Mouse (Mus musculus) v-Abl transformed pro-B cells (cell line): ENCODE data around the gene Mllt10.
"Not testable (repeated sequence)": the region's sequence is repeated elsewhere in the genome, so short reads cannot be mapped to it uniquely, and the experiment has no call there.

Experiments
- in situ Hi-C, 2 experiments: fragments of 400-800 bp; cut with MboI; formaldehyde crosslinking; loops; one replicate each; pipeline ENCODE4 v1.15.1; 2025; ENCODE audit not compliant: unreplicated experiment in 2 of 2

Gene Mllt10

GRCm38 (mm10) chr2:18060396-18060795 is 5.4 kb downstream of the Mllt10 start:
- in situ Hi-C loops = loop anchor here in 1 of 2 experiments (25.0 kb wide), 2 partner anchors 627 to 1577 kb away; partner anchors contain the start of genes Bmi1 and Spag6

GRCm38 (mm10) chr2:18063763-18064251 is 8.8 kb downstream of the Mllt10 start:
- in situ Hi-C loops = loop anchor here in 1 of 2 experiments (25.0 kb wide), 2 partner anchors 623 to 1573 kb away; partner anchors contain the start of genes Bmi1 and Spag6

GRCm38 (mm10) chr2:18064356-18064858 is 9.4 kb downstream of the Mllt10 start:
- in situ Hi-C loops = loop anchor here in 1 of 2 experiments (25.0 kb wide), 2 partner anchors 623 to 1573 kb away; partner anchors contain the start of genes Bmi1 and Spag6

GRCm38 (mm10) chr2:18064941-18065707 is 10.1 kb downstream of the Mllt10 start:
- in situ Hi-C loops = loop anchor here in 1 of 2 experiments (25.0 kb wide), 2 partner anchors 622 to 1572 kb away; partner anchors contain the start of genes Bmi1 and Spag6

- in situ Hi-C loops = loop anchor here in 1 of 2 experiments (25.0 kb wide), 2 partner anchors 622 to 1572 kb away; partner anchors contain the start of genes Bmi1 and Spag6
These were observed 10.6 kb downstream of the Mllt10 start for GRCm38 (mm10) chr2:18065708-18066030.

GRCm38 (mm10) chr2:18066436-18066835 is 11.4 kb downstream of the Mllt10 start:
- in situ Hi-C loops = loop anchor here in 1 of 2 experiments (25.0 kb wide), 2 partner anchors 621 to 1571 kb away; partner anchors contain the start of genes Bmi1 and Spag6

- in situ Hi-C loops = loop anchor here in 1 of 2 experiments (25.0 kb wide), 2 partner anchors 619 to 1569 kb away; partner anchors contain the start of genes Bmi1 and Spag6
These were observed 13.2 kb downstream of the Mllt10 start for GRCm38 (mm10) chr2:18068071-18068796.

- in situ Hi-C loops = loop anchor here in 1 of 2 experiments (25.0 kb wide), 2 partner anchors 615 to 1565 kb away; partner anchors contain the start of genes Bmi1 and Spag6
These were observed 16.9 kb downstream of the Mllt10 start for GRCm38 (mm10) chr2:18071947-18072346.

- in situ Hi-C loops = no loop called here
These were observed 25.3 kb downstream of the Mllt10 start for GRCm38 (mm10) chr2:18080182-18080860.

- in situ Hi-C loops = not testable (repeated sequence)
These were observed 32.7 kb downstream of the Mllt10 start for GRCm38 (mm10) chr2:18087695-18088094.

GRCm38 (mm10) chr2:18093858-18094257 is 38.8 kb downstream of the Mllt10 start:
- in situ Hi-C loops = no loop called here

GRCm38 (mm10) chr2:18094319-18094718 is 39.3 kb downstream of the Mllt10 start:
- in situ Hi-C loops = no loop called here

GRCm38 (mm10) chr2:18095804-18096203 is 40.8 kb downstream of the Mllt10 start:
- in situ Hi-C loops = loop anchor here in 1 of 2 experiments (5.0 kb wide), 1 partner anchor 49 kb away; the partner anchor contains the start of gene Skida1

- in situ Hi-C loops = no loop called here
These were observed 45.9 kb downstream of the Mllt10 start for GRCm38 (mm10) chr2:18100914-18101313.

- in situ Hi-C loops = no loop called here
These were observed 52.5 kb downstream of the Mllt10 start for GRCm38 (mm10) chr2:18107561-18107960.

- in situ Hi-C loops = no loop called here
These were observed 53.2 kb downstream of the Mllt10 start for GRCm38 (mm10) chr2:18108214-18108613.

- in situ Hi-C loops = no loop called here
These were observed 56.4 kb downstream of the Mllt10 start for GRCm38 (mm10) chr2:18111411-18111810.

- in situ Hi-C loops = no loop called here
These were observed 61.4 kb downstream of the Mllt10 start for GRCm38 (mm10) chr2:18116432-18116831.

GRCm38 (mm10) chr2:18138131-18138530 is 83.1 kb downstream of the Mllt10 start:
- in situ Hi-C loops = loop anchor here in 1 of 2 experiments (25.0 kb wide), 1 partner anchor 201 kb away; no protein-coding TSS in a partner anchor

- in situ Hi-C loops = loop anchor here in 1 of 2 experiments (25.0 kb wide), 1 partner anchor 202 kb away; no protein-coding TSS in a partner anchor
These were observed 84.6 kb downstream of the Mllt10 start for GRCm38 (mm10) chr2:18139646-18140045.
